Mouse (Mus musculus): ENCODE measurements around the gene Dusp7. TPM values are rescaled to one million over a fixed set of nuclear protein-coding genes. Genes with fewer than 3 reads are reported as not detected.

The Dusp7 gene
- polyA plus RNA-seq, 1 experiment = 223 TPM

DNA sequence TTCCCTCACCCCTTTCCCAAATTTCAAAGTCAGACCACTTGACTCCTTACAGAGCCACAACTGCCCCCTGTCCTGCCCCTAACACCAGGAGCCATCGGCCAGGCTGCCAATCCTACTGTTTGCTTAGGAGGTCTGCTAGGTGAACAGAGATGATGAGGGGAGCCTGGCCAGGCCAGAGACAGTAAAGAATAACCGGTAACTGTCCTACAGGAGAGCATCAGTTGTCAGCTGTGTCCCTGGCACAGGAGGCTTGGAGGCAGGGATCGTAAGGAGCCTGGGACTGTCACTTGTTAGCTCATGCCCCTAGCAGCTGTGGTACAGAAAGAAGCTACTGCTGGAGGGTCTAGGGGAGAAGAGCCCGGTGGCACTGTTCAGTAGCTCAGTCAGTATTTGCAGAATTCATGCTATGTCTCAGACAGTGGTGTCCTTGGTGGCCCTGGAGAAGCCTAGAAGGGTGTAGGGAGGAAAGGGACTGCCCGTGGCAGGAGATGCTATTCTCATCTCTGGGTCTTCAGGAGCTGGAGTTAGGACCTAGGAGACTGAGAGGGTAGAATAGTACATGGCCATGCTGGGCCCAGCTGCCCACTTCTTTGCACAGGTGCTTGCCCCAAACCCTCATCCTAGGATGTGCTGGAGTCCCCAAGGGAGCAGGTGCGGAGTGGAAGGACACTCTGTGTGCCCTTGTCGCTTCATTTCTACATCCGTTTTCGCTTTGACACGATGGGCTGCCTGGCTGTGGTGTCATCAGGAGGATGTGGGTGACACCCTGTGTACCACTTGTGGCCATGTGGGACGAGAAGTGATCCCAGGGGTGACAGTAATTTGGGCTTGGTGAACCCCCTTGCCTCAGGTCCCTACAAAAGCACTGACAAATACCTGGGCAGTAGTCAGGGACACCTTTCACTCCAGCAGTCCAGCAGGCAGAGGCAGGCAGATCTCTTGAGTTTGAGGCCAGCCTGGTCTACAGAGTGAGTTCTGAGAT, 4.3 kb downstream of the Dusp7 start:
- TF ChIP-seq CTCF (IDR thresholded peaks at IDR 0.05; ENCODE audit: insufficient read depth, low read length) (no peak), POLR2A (IDR thresholded peaks at IDR 0.05; ENCODE audit: borderline replicate concordance, extremely low read depth, low read depth, low read length) (no peak)
- peaks cover 27% of the 10 kb centered on the region for H3K4me1 ChIP-seq (ENCODE audit: control insufficient read depth, insufficient read depth, low read length)
- DNase-seq = peak; percentile 17
- 61% methylated on average over 11 of the region's 11 CpGs for WGBS
- peak overlapping the region; percentile 42 for H3K4me3 ChIP-seq (replicated peaks; ENCODE audit: extremely low read depth, low read depth, low read length)

DNA sequence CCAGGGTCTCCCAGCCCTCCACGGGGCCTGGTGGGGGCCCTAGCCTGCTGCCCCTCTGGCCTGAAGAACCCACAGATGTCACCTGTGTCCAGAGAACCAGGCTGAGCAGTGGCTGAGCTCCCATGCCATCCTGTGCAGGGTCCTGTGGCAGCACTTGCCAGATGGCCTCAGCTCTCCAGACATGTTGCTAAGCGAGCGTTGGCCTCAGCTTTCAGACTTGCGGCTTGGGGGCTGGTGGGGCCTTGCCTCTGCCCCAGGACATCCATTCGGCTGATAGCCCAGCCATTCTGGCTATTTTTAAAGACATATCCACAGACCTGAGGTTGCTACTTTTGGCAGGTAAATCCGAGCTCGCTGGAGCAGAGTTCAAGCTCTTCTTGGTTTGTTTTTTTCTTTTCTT, 5.5 kb downstream of the Dusp7 start:
- TF ChIP-seq CTCF (IDR thresholded peaks at IDR 0.05; ENCODE audit: insufficient read depth, low read length) (no peak), POLR2A (IDR thresholded peaks at IDR 0.05; ENCODE audit: borderline replicate concordance, extremely low read depth, low read depth, low read length) (no peak)
- Histone ChIP-seq H3K4me1 (ENCODE audit: control insufficient read depth, insufficient read depth, low read length) (peaks cover 27% of the 10 kb centered on the region), H3K4me3 (replicated peaks; ENCODE audit: extremely low read depth, low read depth, low read length) (no peak overlapping the region)
- WGBS = 84% methylated on average over 7 of the region's 7 CpGs
- DNase-seq = no peak

DNA sequence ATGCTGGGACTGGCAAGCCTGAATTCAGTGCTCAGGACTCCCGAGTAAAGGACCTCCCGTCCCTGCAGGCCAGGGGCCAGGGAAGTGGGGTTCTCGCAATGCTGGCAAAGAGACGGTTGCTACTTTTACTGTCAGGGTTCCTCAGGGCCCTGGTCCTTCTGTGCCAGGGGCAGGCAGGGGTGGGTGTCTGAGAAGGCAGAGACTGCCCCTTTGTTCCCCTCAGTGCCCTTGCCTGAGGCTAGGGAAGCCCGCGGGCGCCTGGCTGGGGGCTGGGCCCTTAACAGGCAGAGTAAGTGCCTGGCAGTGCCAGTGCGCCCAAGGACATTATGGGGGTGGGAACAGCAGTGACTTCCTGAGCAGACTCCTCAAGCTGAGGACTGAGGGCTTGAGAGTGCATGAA, 8.8 kb downstream of the Dusp7 start:
- Histone ChIP-seq H3K4me1 (ENCODE audit: control insufficient read depth, insufficient read depth, low read length) (peaks cover 21% of the 10 kb centered on the region), H3K4me3 (replicated peaks; ENCODE audit: extremely low read depth, low read depth, low read length) (no peak overlapping the region)
- no peak for DNase-seq
- TF ChIP-seq POLR2A (IDR thresholded peaks at IDR 0.05; ENCODE audit: borderline replicate concordance, extremely low read depth, low read depth, low read length) (no peak), CTCF (IDR thresholded peaks at IDR 0.05; ENCODE audit: insufficient read depth, low read length) (no peak)
- WGBS = 47% methylated on average over 8 of the region's 8 CpGs

DNA sequence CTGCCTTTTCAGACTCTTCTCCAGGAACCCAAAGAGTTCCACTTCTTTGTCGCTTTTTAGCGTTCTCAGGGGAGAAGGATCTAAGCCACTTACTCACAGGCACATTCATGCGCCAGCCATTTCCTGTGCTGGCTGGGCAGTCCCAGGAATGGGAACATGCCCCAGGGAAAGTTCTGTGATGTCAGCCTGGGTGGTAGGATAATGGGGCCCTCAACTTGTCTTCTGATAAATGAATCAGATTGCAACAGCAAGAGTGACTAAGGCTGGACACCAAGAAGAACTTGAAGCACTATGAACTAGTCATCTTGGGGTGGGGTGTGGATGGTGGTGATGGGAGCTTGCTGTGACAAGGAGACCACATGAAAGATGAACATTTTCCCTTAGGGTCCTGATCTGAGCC, 9.6 kb downstream of the Dusp7 start:
- Histone ChIP-seq H3K4me1 (ENCODE audit: control insufficient read depth, insufficient read depth, low read length) (peaks cover 13% of the 10 kb centered on the region), H3K4me3 (replicated peaks; ENCODE audit: extremely low read depth, low read depth, low read length) (no peak overlapping the region)
- no peak for DNase-seq
- TF ChIP-seq POLR2A (IDR thresholded peaks at IDR 0.05; ENCODE audit: borderline replicate concordance, extremely low read depth, low read depth, low read length) = no peak
- TF ChIP-seq CTCF (IDR thresholded peaks at IDR 0.05; ENCODE audit: insufficient read depth, low read length) = no peak
- 32% methylated on average over 3 of the region's 3 CpGs for WGBS

DNA sequence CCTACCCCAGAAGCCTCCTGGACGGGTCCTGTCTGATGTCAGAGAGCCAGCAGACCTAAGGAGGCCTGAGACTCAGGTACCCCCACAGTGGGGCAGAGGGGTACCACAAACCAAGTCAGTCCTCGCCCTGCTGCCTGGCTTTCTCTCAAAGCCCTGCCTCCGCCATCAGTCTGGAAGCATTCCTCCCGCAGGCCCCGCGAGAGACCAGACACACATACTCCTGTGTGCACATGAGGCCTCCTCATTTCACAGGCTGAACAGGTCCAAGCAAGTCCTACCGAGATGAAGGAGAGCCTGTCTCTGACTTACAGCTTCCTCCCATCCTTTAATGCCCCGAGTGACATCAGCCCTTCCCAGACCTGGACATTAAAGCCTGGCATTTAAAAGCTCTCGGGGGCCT, 10.3 kb downstream of the Dusp7 start:
- TF ChIP-seq CTCF (IDR thresholded peaks at IDR 0.05; ENCODE audit: insufficient read depth, low read length) (no peak), POLR2A (IDR thresholded peaks at IDR 0.05; ENCODE audit: borderline replicate concordance, extremely low read depth, low read depth, low read length) (no peak)
- no peak for DNase-seq
- no peak overlapping the region for H3K4me3 ChIP-seq (replicated peaks; ENCODE audit: extremely low read depth, low read depth, low read length)
- 77% methylated on average over 9 of the region's 9 CpGs for WGBS
- H3K4me1 ChIP-seq (ENCODE audit: control insufficient read depth, insufficient read depth, low read length) = peaks cover 11% of the 10 kb centered on the region

DNA sequence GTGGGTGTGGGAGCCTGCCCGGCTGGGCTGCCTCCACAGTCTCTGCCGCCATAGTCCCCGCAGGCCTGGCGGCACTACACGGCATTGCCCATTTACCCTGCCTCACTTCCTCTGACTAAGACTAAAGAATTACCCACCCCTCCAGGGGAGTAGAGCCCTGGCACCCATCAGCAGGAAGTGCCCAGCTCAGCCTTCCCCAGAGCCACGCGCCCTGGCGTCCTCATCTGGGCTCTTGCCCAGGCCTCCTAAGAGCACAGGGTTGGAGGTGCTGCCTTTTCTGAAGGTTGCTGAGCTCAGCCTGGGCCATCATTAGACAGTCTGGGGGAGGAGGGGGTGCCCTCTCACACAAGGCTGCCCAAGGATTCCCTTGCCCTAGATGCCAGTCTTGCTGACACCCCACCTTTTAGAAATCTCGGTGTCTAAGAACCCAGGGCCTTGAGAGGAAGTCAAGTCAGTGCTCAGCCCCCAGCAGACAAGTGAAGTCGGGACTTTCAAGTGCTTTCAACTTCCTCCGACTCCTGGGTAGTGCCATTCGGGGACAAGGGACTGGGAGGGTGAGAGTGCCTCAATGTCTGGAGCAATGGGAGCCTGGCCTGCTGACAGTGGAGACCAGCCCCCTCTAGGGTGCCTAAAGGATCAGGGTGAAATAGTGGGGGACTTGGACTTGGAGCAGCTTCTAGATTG, 17.9 kb downstream of the Dusp7 start:
- 29% methylated on average over 12 of the region's 12 CpGs for WGBS
- TF ChIP-seq POLR2A (IDR thresholded peaks at IDR 0.05; ENCODE audit: borderline replicate concordance, extremely low read depth, low read depth, low read length) = no peak
- TF ChIP-seq CTCF (IDR thresholded peaks at IDR 0.05; ENCODE audit: insufficient read depth, low read length) = no peak
- no peak overlapping the region for H3K4me3 ChIP-seq (replicated peaks; ENCODE audit: extremely low read depth, low read depth, low read length)
- DNase-seq = peak; percentile 36
- peaks cover 24% of the 10 kb centered on the region for H3K4me1 ChIP-seq (ENCODE audit: control insufficient read depth, insufficient read depth, low read length)

DNA sequence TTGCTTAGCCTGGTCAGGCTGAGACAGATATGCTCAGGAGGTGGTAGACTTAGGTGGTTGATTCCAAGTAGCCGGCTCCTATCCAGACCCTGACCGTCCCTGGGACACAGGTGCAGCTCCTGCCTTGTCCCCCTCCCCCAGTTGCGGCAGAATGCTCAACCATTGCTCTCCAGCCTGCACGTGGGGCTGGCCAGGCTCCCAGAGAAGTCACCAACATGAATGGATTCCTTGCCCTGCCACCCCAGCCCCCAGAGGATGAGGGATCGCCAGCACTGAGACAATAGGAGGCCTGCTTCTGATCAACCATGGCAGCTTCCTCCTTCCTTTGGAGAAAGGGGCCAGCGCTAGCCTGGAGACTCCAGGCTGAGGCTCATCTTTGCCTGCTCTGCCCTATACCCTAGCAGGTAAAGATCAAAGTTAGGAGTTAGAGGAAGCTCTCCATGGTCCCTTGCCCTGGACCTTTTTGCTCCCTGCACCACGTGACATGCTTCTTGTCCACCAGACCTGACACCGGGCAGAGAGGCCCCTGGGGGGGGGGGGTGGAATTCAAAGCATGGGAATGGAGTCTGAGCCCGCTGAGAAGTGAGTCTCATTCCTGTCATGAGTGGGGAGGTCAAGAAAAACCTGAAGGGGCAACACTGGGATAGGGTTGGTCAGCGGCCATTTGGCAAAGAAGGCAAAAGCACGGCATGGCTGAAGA, 24.5 kb downstream of the Dusp7 start:
- no peak for DNase-seq
- WGBS = 57% methylated on average over 11 of the region's 11 CpGs
- TF ChIP-seq CTCF (IDR thresholded peaks at IDR 0.05; ENCODE audit: insufficient read depth, low read length) (no peak), POLR2A (IDR thresholded peaks at IDR 0.05; ENCODE audit: borderline replicate concordance, extremely low read depth, low read depth, low read length) (no peak)
- no peak overlapping the region for H3K4me3 ChIP-seq (replicated peaks; ENCODE audit: extremely low read depth, low read depth, low read length)
- peaks cover 14% of the 10 kb centered on the region for H3K4me1 ChIP-seq (ENCODE audit: control insufficient read depth, insufficient read depth, low read length)

DNA sequence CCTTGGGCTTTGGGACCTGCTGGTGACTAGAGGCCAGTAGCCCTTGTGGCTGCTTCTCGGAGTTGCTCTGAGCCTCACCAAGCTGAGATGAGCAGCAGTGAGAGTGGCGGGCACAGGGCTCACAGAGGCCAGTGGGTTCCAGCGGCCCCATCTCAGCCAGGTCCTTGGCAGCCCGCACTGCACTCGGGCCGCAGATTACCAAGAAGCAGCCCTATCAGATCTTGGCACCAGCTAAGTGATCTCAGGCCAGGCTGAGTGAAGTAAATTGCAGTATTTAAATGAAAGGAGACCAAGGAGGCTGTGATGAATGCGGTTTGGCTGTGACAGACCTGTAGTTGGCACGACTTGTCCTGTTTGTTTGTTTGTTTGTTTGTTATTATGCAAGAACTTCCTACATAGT, 25.1 kb downstream of the Dusp7 start:
- WGBS = 49% methylated on average over 8 of the region's 8 CpGs
- Histone ChIP-seq H3K4me1 (ENCODE audit: control insufficient read depth, insufficient read depth, low read length) (peaks cover 15% of the 10 kb centered on the region), H3K4me3 (replicated peaks; ENCODE audit: extremely low read depth, low read depth, low read length) (no peak overlapping the region)
- no peak for TF ChIP-seq POLR2A (IDR thresholded peaks at IDR 0.05; ENCODE audit: borderline replicate concordance, extremely low read depth, low read depth, low read length)
- TF ChIP-seq CTCF (IDR thresholded peaks at IDR 0.05; ENCODE audit: insufficient read depth, low read length) = no peak
- DNase-seq = no peak
